Mouse (Mus musculus) kidney, adult 10 weeks (tissue): ENCODE measurements around the gene Slc5a4b. TPM values are rescaled to one million over a fixed set of nuclear protein-coding genes. Genes with fewer than 3 reads are reported as not detected.

ENCODE experiments used
- polyA plus RNA-seq: library from polyadenylated mRNA; stranded (reverse); fragments of 350-450 nt; fragmentation: Illumina TruSeq; extraction: RNeasy Lipid Tissue Mini Kit (QIAGEN cat#74804); gene quantifications from one replicate; pipeline ENCODE4 v1.2.3, GENCODE M21; 2014; ENCODE audit warnings: low read depth, low replicate concordance

Gene Slc5a4b
- polyA plus RNA-seq: not detected

DNA sequence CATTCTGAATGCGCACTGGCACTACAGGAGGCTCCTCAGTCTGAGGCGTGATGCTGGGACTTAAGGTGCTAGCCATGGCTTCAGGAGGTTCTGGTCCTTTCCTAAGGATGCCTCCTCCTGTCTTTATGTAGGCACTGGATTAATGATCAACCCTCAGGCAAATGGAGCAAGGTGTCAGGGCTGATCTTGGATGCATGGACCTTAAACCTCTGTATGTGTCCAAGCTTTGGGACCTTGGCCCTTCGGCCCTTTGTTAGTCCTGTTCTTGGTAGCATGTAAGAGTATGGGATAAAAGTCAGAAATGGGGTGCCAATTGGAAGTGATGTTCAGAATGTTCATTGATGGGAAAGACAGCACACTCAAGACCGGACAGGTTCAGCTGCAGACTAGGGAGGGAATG, at the start of gene Slc5a4b:
TSS of gene Slc5a4b (minus strand) at position 101 of the 400 bp plus-strand sequence.

DNA sequence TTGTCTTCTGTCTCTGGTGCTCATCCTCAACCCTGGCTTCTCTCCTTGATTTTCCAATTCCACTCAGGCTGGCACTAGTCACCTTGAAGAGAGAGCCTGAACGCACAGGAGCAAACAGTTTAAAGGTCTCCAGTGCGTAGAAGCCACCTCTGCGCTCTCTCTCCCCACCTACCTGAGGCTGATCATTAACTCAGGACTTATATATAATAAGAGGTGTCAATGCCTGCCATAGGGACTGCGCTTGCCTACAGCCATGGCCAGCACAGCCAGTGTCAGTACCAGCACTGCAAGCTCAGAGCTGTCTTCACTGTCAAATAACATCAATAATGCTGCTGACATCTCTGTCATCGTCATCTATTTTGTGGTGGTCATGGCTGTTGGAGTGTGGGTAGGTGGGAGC, 36.5 kb upstream of the Slc5a4b start, which contains the start of gene Slc5a4a:
TSS of gene Slc5a4a (plus strand) at position 174 of the 400 bp plus-strand sequence.

DNA sequence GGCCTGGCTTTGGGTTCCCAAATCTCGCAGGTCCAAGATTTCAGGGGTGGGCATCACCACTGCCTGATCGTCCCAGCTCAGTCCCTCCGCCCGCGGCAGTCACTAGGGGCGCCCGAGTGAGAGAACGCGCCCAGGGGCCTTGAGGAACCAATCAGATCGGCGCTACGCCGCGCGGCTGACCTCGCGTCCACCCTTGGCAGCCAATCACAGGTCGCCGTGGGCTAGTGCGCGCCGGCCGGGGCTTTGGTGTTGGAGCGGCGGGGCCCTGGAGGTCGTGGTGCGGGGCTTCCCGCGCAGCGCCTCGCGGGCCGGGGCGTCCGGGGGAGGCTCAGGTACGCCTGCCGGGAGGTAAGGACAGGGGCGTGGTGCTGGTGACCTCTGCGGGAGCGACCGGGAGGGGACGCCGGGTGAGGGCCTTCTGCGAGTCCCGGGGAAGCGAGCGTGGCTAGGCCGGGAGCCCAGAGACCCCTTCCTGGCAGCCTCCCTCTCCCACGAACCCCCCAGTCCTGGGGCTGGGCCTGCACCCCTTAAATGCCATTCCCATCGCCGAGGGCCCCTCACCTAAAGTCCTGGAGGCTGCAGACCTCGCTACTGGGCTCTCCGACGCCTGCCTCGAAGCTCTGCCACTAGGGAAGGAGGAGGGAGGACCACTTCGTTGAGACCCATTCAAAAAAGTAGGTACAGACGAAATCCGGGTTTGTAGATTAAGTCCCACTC, 78.2 kb downstream of the Slc5a4b start, which contains the start of gene Zfp280b:
TSS of gene Zfp280b (plus strand) at position 249 of the 717 bp plus-strand sequence.

Other genes starting within 250 kb of the Slc5a4b start
- gene Derl3, start 217.5 kb downstream of the Slc5a4b start, polyA plus RNA-seq: not detected
- 10.3 TPM for gene Smarcb1, start 189.3 kb downstream of the Slc5a4b start, polyA plus RNA-seq
- gene Chchd10, start 177.8 kb downstream of the Slc5a4b start, polyA plus RNA-seq: 55.2 TPM
- gene Mmp11, start 174.5 kb downstream of the Slc5a4b start, polyA plus RNA-seq: 1.3 TPM
- 0.36 TPM for gene Gm867, start 170.3 kb downstream of the Slc5a4b start, polyA plus RNA-seq
- gene Vpreb3, start 167.9 kb downstream of the Slc5a4b start, polyA plus RNA-seq: not detected
- gene Gm5134, start 156.4 kb downstream of the Slc5a4b start, polyA plus RNA-seq: not detected
- 5.3 TPM for gene Zfp280b, start 78.3 kb downstream of the Slc5a4b start, polyA plus RNA-seq
- not detected for gene Slc5a4a, start 36.5 kb upstream of the Slc5a4b start, polyA plus RNA-seq
- gene Prmt2, start 126.9 kb upstream of the Slc5a4b start, polyA plus RNA-seq: 1.5 TPM
- not detected for gene S100b, start 142.9 kb upstream of the Slc5a4b start, polyA plus RNA-seq
- 8.6 TPM for gene Dip2a, start 234.3 kb upstream of the Slc5a4b start, polyA plus RNA-seq